ENCODE assay signal across 18 mouse cellular contexts in the genomic region with DNA sequence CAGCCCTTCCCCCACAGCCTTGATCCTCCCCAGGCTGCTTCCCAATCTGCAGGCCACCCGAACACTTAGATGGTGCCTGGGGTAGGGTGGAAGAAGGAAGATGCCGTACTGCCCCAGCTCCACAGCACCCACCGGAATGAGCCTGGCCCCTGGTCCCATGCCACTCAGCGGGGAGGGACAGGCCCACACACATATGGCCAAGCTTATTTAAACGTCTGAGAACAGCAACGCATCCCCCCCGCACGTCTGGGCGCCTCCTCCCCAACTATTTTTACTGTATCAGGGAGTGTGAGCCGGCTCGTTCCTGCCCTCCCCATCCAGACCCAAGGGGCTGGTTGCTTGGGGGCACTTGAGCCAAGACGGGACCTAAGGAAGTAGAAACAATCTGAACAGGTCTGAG. TPM values are rescaled to one million over a fixed set of nuclear protein-coding genes. Genes with fewer than 3 reads are reported as not detected.
A peak's percentile ranks its signal among the peaks of the same experiment; 100 is the strongest.
DNase-seq lines count a peak whose midpoint lies in the region; ATAC-seq and TF ChIP-seq lines count a peak whose summit lies in the region.
"Had no signal": no experiment of that assay in that cellular context is flagged by ENCODE, and none has a peak within 500 bp of the region (broad histone marks: within the 10 kb centered on the region; RNA-seq: fewer than 3 reads in every experiment).

No protein-coding gene starts in this region.

- H3K9ac ChIP-seq in forebrain, embryonic 12.5 days: no peak overlapping the region
- H3K9ac ChIP-seq: intestine, embryonic 15.5 days; limb, embryonic 12.5 days; liver, postnatal 0 days; neural tube, embryonic 12.5 days had no signal

- peak; percentile 56 for DNase-seq in layer of hippocampus, adult 11-12 months (ENCODE audit: low spot score)
- no peak for DNase-seq in layer of hippocampus, postnatal 10 days (ENCODE audit: low spot score in 2 of 2)
- peak; percentile 67 to 78 for DNase-seq in frontal cortex, adult 2 months (ENCODE audit: extremely low spot score in 1 of 2, low spot score in 1 of 2)
- peak; percentile 62 to 65 for DNase-seq in layer of hippocampus, adult 2 months (ENCODE audit: low spot score in 2 of 2)
- peak; percentile 58 for DNase-seq in right cerebral cortex, postnatal 14 days
- DNase-seq in kidney, postnatal 10 days: no peak
- DNase-seq: gastrocnemius, postnatal 25 days; heart, postnatal 4 days; kidney, postnatal 14 days; liver, postnatal 0 days; lung, postnatal 36 days; thymus, adult 18-20 months had no signal

- no peak overlapping the region for H3K4me2 ChIP-seq in forebrain, embryonic 12.5 days
- H3K4me2 ChIP-seq: heart, embryonic 11.5 days; intestine, embryonic 15.5 days; limb, embryonic 12.5 days; neural tube, embryonic 12.5 days had no signal

- peaks cover 39% of the 10 kb centered on the region for H3K27me3 ChIP-seq in forebrain, embryonic 12.5 days
- H3K27me3 ChIP-seq: intestine, embryonic 15.5 days had no signal

- no peak for TF ChIP-seq CTCF in layer of hippocampus, adult 2 months (conservative IDR thresholded peaks at IDR 0.05)

- no peak overlapping the region for H3K4me3 ChIP-seq in layer of hippocampus, adult 2 months
- no peak overlapping the region for H3K4me3 ChIP-seq in forebrain, embryonic 12.5 days (replicated peaks)
- H3K4me3 ChIP-seq: intestine, embryonic 15.5 days; limb, embryonic 12.5 days; neural tube, embryonic 12.5 days had no signal

- peaks cover 56% of the 10 kb centered on the region for H3K4me1 ChIP-seq in forebrain, embryonic 12.5 days

- ATAC-seq in forebrain, embryonic 12.5 days (ENCODE audit: low FRiP score): no peak
- ATAC-seq: activated CD4-positive, CD25-positive, alpha-beta regulatory T cell, adult 4 months; intestine, embryonic 15.5 days had no signal

- peak overlapping the region; percentile 74 for H3K27ac ChIP-seq in layer of hippocampus, adult 2 months
- no peak overlapping the region for H3K27ac ChIP-seq in forebrain, embryonic 12.5 days
- H3K27ac ChIP-seq: intestine, embryonic 15.5 days; limb, embryonic 12.5 days; neural tube, embryonic 12.5 days had no signal

- H3K36me3 ChIP-seq in forebrain, embryonic 12.5 days (replicated peaks): no peaks in the 10 kb centered on the region
- H3K36me3 ChIP-seq: intestine, embryonic 15.5 days; limb, embryonic 12.5 days; neural tube, embryonic 12.5 days had no signal

- 79% methylated on average over 12 of the region's 12 CpGs for WGBS in forebrain, embryonic 12.5 days

- no peaks in the 10 kb centered on the region for H3K9me3 ChIP-seq in forebrain, embryonic 12.5 days
- H3K9me3 ChIP-seq: intestine, embryonic 15.5 days; limb, embryonic 12.5 days; neural tube, embryonic 12.5 days had no signal

RNA-seq across cellular contexts. Expression of gene Plch2, which starts 41.8 kb away (rescaled TPM):
- 10 to 100 TPM; 61.7 to 64.3 TPM for total RNA-seq in layer of hippocampus, postnatal 10 days (2021)
- 89.8 and 98.3 TPM in 2 replicates for polyA plus RNA-seq in frontal cortex, adult 2 months (2012; rRNA removed)
- 10 to 100 TPM; 91.1 to 92.0 TPM for total RNA-seq in layer of hippocampus, adult 2 months (2021)
- polyA plus RNA-seq in forebrain, embryonic 12.5 days (2016; fragmentation: Nextera tagmentation; extraction: Ambion mirVana): 4.2 and 5.3 TPM in 2 replicates
- total RNA-seq: heart, postnatal 4 days had no signal
- polyA plus RNA-seq: activated CD4-positive, CD25-positive, alpha-beta regulatory T cell, adult 4 months; liver, postnatal 0 days had no signal

RNA-seq across cellular contexts. Expression of gene Pank4, which starts 50.9 kb away (rescaled TPM):
- 10 to 100 TPM; 26.9 to 31.9 TPM for total RNA-seq in layer of hippocampus, postnatal 10 days (2021)
- 73.0 and 76.7 TPM in 2 replicates for polyA plus RNA-seq in frontal cortex, adult 2 months (2012; rRNA removed)
- total RNA-seq in layer of hippocampus, adult 2 months (2021): 10 to 100 TPM; 41.8 to 43.0 TPM
- 46.7 and 51.8 TPM in 2 replicates for polyA plus RNA-seq in forebrain, embryonic 12.5 days (2016; fragmentation: Nextera tagmentation; extraction: Ambion mirVana)

RNA-seq across cellular contexts. Expression of gene Pex10, which starts 52.0 kb away (rescaled TPM):
- 10 to 100 TPM; 20.3 to 23.0 TPM for total RNA-seq in layer of hippocampus, postnatal 10 days (2021)
- 16.7 and 21.1 TPM in 2 replicates for polyA plus RNA-seq in frontal cortex, adult 2 months (2012; rRNA removed)
- 10 to 100 TPM; 23.1 to 24.2 TPM for total RNA-seq in layer of hippocampus, adult 2 months (2021)
- polyA plus RNA-seq in forebrain, embryonic 12.5 days (2016; fragmentation: Nextera tagmentation; extraction: Ambion mirVana): 17.2 and 19.3 TPM in 2 replicates

RNA-seq across cellular contexts. Expression of gene Hes5, which starts 54.1 kb away (rescaled TPM):
- 10 to 100 TPM; 75.7 to 81.7 TPM for total RNA-seq in layer of hippocampus, postnatal 10 days (2021)
- polyA plus RNA-seq in frontal cortex, adult 2 months (2012; rRNA removed): 45.3 and 68.8 TPM in 2 replicates
- total RNA-seq in layer of hippocampus, adult 2 months (2021): 10 to 100 TPM; 24.7 to 30.7 TPM
- polyA plus RNA-seq in forebrain, embryonic 12.5 days (2016; fragmentation: Nextera tagmentation; extraction: Ambion mirVana): 456 and 462 TPM in 2 replicates
- total RNA-seq: gastrocnemius, postnatal 25 days; heart, postnatal 4 days had no signal

Comparison
In these comparisons a context has a peak if more than half of its experiments do, and no peak if none do; other contexts are left out.
1. DNase-seq: peak in layer of hippocampus, adult 11-12 months (single experiment), frontal cortex, adult 2 months (2 of 2), layer of hippocampus, adult 2 months (2 of 2) and right cerebral cortex, postnatal 14 days (single experiment); none in layer of hippocampus, postnatal 10 days (0 of 2) and kidney, postnatal 10 days (single experiment).